Mouse (Mus musculus): Measurements from ENCODE around the gene Pex5l.

DNA sequence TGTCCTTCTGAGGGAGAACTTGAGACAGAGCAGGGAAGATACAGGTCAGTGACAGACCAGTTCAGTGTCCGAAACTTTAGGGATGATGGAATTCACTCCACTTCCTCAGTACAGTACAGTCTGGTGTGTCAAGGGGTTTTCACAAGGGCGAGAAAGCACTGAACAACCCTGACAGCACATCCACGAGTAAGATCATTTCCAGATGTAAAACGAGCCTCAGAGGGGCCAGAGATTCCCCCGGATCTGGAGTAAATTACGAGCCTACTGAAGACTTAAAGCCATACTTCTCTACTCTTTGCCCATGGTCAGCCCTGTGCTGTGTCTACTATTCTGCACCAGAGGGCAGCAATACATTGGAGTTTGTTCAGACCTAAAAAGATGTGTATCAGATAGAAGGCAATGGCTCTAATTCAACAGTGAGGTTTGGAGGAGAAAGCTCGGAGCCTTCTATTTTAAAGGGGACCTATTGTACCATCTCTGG is 232.9 kb downstream of the Pex5l start:
- no peak for TF ChIP-seq POLR2A (IDR thresholded peaks at IDR 0.05; ENCODE audit: insufficient read length, low read depth)
- no peak for TF ChIP-seq MAX (IDR thresholded peaks at IDR 0.05; ENCODE audit: low read depth)
- TF ChIP-seq POLR2AphosphoS2 (IDR thresholded peaks at IDR 0.05; ENCODE audit: insufficient read length, low read depth): no peak
- no peak for TF ChIP-seq MYOD1 (IDR thresholded peaks at IDR 0.05; ENCODE audit: control insufficient read depth in 1 of 3, insufficient read length in 2 of 3, low read depth in 2 of 3)
- TF ChIP-seq CEBPB (IDR thresholded peaks at IDR 0.05; ENCODE audit: insufficient read depth, poor library complexity, severe bottlenecking): no peak
- no peak for TF ChIP-seq E2F4 (IDR thresholded peaks at IDR 0.05; ENCODE audit: insufficient read depth)
- TF ChIP-seq USF1 (IDR thresholded peaks at IDR 0.05; ENCODE audit: low read depth): no peak
- no peak for TF ChIP-seq MYOG (IDR thresholded peaks at IDR 0.05; ENCODE audit: control insufficient read depth in 1 of 3, insufficient read depth in 1 of 3, insufficient read length in 2 of 3, low read depth in 2 of 3)
- TF ChIP-seq TCF12 (IDR thresholded peaks at IDR 0.05; ENCODE audit: insufficient read depth, poor library complexity, severe bottlenecking): no peak
- no peak for TF ChIP-seq SRF (IDR thresholded peaks at IDR 0.05; ENCODE audit: control insufficient read depth, insufficient read length, low read depth)

Measured in myocyte (in vitro differentiated cells).